Mouse (Mus musculus): ENCODE measurements around the gene Deaf1. TPM values are rescaled to one million over a fixed set of nuclear protein-coding genes. Genes with fewer than 3 reads are reported as not detected.

The Deaf1 gene
- polyA plus RNA-seq, 1 experiment, result 43.8 TPM

GRCm38 (mm10) chr7:141299175-141299574, 28.3 kb downstream of the Deaf1 start:
- no peak for DNase-seq (ENCODE audit: extremely low spot score in 1 of 2, low spot score in 1 of 2)

GRCm38 (mm10) chr7:141297926-141298650, 29.4 kb downstream of the Deaf1 start:
- no peak for DNase-seq (ENCODE audit: extremely low spot score in 1 of 2, low spot score in 1 of 2)

- no peak for DNase-seq (ENCODE audit: extremely low spot score in 1 of 2, low spot score in 1 of 2)
Measured at GRCm38 (mm10) chr7:141294479-141294878, 33.0 kb downstream of the Deaf1 start.

GRCm38 (mm10) chr7:141293852-141294471, 33.5 kb downstream of the Deaf1 start:
- DNase-seq (ENCODE audit: extremely low spot score in 1 of 2, low spot score in 1 of 2), result no peak

- DNase-seq (ENCODE audit: extremely low spot score in 1 of 2, low spot score in 1 of 2), result peak in 1 of 2 experiments; percentile 13
Measured at GRCm38 (mm10) chr7:141292583-141293388, 34.7 kb downstream of the Deaf1 start.

- DNase-seq (ENCODE audit: extremely low spot score in 1 of 2, low spot score in 1 of 2), result peak in 1 of 2 experiments; percentile 42
Measured at GRCm38 (mm10) chr7:141291921-141292582, 35.4 kb downstream of the Deaf1 start, which contains the start of gene Drd4. Gene Drd4 (plus strand): TSS chr7:141292006.

- DNase-seq (ENCODE audit: extremely low spot score in 1 of 2, low spot score in 1 of 2), result no peak
Measured at GRCm38 (mm10) chr7:141288042-141288441, 39.4 kb downstream of the Deaf1 start.

GRCm38 (mm10) chr7:141282756-141283155, 44.7 kb downstream of the Deaf1 start:
- no peak for DNase-seq (ENCODE audit: extremely low spot score in 1 of 2, low spot score in 1 of 2)

GRCm38 (mm10) chr7:141281442-141281841, 46.0 kb downstream of the Deaf1 start:
- no peak for DNase-seq (ENCODE audit: extremely low spot score in 1 of 2, low spot score in 1 of 2)

- DNase-seq (ENCODE audit: extremely low spot score in 1 of 2, low spot score in 1 of 2), result no peak
Measured at GRCm38 (mm10) chr7:141278766-141279590, 48.5 kb downstream of the Deaf1 start, which contains the start of gene Sct. Gene Sct (minus strand): TSS chr7:141279133.

GRCm38 (mm10) chr7:141277701-141278678, 49.5 kb downstream of the Deaf1 start:
- no peak for DNase-seq (ENCODE audit: extremely low spot score in 1 of 2, low spot score in 1 of 2)

GRCm38 (mm10) chr7:141276546-141276945, 50.9 kb downstream of the Deaf1 start, which contains the start of gene Cdhr5:
Gene Cdhr5 (minus strand): TSS chr7:141276786.
- no peak for DNase-seq (ENCODE audit: extremely low spot score in 1 of 2, low spot score in 1 of 2)

GRCm38 (mm10) chr7:141275356-141275755, 52.1 kb downstream of the Deaf1 start:
- no peak for DNase-seq (ENCODE audit: extremely low spot score in 1 of 2, low spot score in 1 of 2)

GRCm38 (mm10) chr7:141270631-141271030, 56.9 kb downstream of the Deaf1 start:
- DNase-seq (ENCODE audit: extremely low spot score in 1 of 2, low spot score in 1 of 2), result no peak

GRCm38 (mm10) chr7:141269273-141269545, 58.3 kb downstream of the Deaf1 start:
- DNase-seq (ENCODE audit: extremely low spot score in 1 of 2, low spot score in 1 of 2), result no peak

GRCm38 (mm10) chr7:141268466-141269272, 58.8 kb downstream of the Deaf1 start:
- no peak for DNase-seq (ENCODE audit: extremely low spot score in 1 of 2, low spot score in 1 of 2)

- DNase-seq (ENCODE audit: extremely low spot score in 1 of 2, low spot score in 1 of 2), result peak in 1 of 2 experiments; percentile 24
Measured at GRCm38 (mm10) chr7:141265739-141266561, 61.5 kb downstream of the Deaf1 start, which contains the start of gene Irf7. Gene Irf7 (minus strand): TSS chr7:141266481.

All from frontal cortex, adult 2 months (tissue).